Mouse (Mus musculus) c-Kit-positive CD71-positive TER-119-positive erythroid progenitor cells, embryonic 14.5 days (primary cell): ENCODE results near the gene Rps27.

Source experiments
- DNase-seq: peaks from one replicate; pipeline ENCODE4 v3.0.0-alpha.2; 2013; ENCODE audit warnings: low spot score

Gene Rps27

DNA sequence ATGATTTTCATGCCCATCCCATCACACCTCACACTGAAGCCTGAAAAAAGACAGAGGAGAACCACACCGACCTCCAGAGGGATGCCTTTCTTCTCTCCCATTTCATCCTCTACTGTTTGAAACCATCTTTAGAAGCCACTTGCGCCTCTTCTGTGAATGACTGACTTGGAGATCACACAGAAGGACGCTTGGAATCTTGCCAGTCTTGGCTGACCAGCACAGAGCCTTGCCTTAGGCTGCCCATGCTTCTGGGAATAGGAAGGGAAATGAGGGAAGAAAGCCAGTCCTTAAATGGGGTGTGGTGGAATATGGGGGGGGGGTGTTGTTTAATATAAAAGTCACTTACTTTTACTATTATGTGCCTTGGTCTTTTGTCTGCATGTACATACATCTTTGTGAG lies 29.9 kb downstream of the Rps27 start:
- DNase-seq: no peak

- no peak for DNase-seq
Observed at GRCm38 (mm10) chr3:90179566-90179965, 33.9 kb downstream of the Rps27 start.
